Mouse (Mus musculus) forebrain, embryonic 15.5 days (tissue): ENCODE data around the gene Mlxipl. TPM values are rescaled to one million over a fixed set of nuclear protein-coding genes. Genes with fewer than 3 reads are reported as not detected.

Source experiments
- ATAC-seq: fragments of 200-750 bp; cut with Nextera tagmentation; replicated peaks from 2 replicates; pipeline ENCODE4 v1.8.0; 2017; ENCODE audit warnings: mild to moderate bottlenecking, moderate TSS enrichment, moderate library complexity
- H3K27ac ChIP-seq: fragments of 300-500 bp; sonication (generic); replicated peaks from 2 replicates; pipeline ENCODE4 v1.5.1; 2015; ENCODE audit warnings: mild to moderate bottlenecking, inconsistent platforms
- H3K27me3 ChIP-seq: fragments of 300-500 bp; sonication (generic); 2 replicates; pipeline ENCODE4 v1.6.1; 2015; ENCODE audit warnings: inconsistent platforms
- H3K36me3 ChIP-seq: fragments of 300-500 bp; sonication (generic); 2 replicates; pipeline ENCODE4 v1.6.1; 2015; ENCODE audit warnings: mild to moderate bottlenecking, inconsistent platforms
- H3K4me1 ChIP-seq: fragments of 300-500 bp; sonication (generic); 2 replicates; pipeline ENCODE4 v1.6.1; 2015; ENCODE audit warnings: inconsistent platforms
- H3K4me2 ChIP-seq: fragments of 300-500 bp; sonication (generic); replicated peaks from 2 replicates; pipeline ENCODE4 v1.6.1; 2015; ENCODE audit warnings: mild to moderate bottlenecking, inconsistent platforms
- H3K4me3 ChIP-seq: fragments of 300-500 bp; sonication (generic); 2 replicates; pipeline ENCODE4 v1.5.1; 2015; ENCODE audit warnings: mild to moderate bottlenecking, inconsistent platforms
- H3K9ac ChIP-seq: fragments of 300-500 bp; sonication (generic); replicated peaks from 2 replicates; pipeline ENCODE4 v1.6.1; 2015; ENCODE audit warnings: mild to moderate bottlenecking, inconsistent platforms
- H3K9me3 ChIP-seq: fragments of 300-500 bp; sonication (generic); 2 replicates; pipeline ENCODE4 v1.6.1; 2016; ENCODE audit warnings: inconsistent platforms
- WGBS: fragments of 180-500 bp; shearing (Covaris S2); methylation state at CpG from one replicate; pipeline ENCODE4 v1.1.7; 2015; ENCODE audit warnings: mixed read lengths; 5-methylcytosine and 5-hydroxymethylcytosine counted together
- polyA plus RNA-seq: library from polyadenylated mRNA; unstranded; fragments of >200 nt; fragmentation: Nextera tagmentation; extraction: Ambion mirVana; gene quantifications from 2 replicates; pipeline ENCODE4 v1.2.1, GENCODE M21; 2015

The Mlxipl gene
- polyA plus RNA-seq, 1 experiment from 2014 or later: 1.4 TPM

GRCm38 (mm10) chr5:135070448-135070847 lies 19.2 kb upstream of the Mlxipl start:
- no peak overlapping the region for H3K27ac ChIP-seq
- H3K4me3 ChIP-seq: no peak overlapping the region
- no peak overlapping the region for H3K9ac ChIP-seq
- H3K36me3 ChIP-seq: peaks cover 28% of the 10 kb centered on the region
- H3K4me2 ChIP-seq: no peak overlapping the region
- 94% methylated on average over 3 of the region's 3 CpGs for WGBS
- H3K27me3 ChIP-seq: no peaks in the 10 kb centered on the region
- no peaks in the 10 kb centered on the region for H3K9me3 ChIP-seq
- H3K4me1 ChIP-seq: peaks cover 23% of the 10 kb centered on the region
- ATAC-seq: no peak

DNA sequence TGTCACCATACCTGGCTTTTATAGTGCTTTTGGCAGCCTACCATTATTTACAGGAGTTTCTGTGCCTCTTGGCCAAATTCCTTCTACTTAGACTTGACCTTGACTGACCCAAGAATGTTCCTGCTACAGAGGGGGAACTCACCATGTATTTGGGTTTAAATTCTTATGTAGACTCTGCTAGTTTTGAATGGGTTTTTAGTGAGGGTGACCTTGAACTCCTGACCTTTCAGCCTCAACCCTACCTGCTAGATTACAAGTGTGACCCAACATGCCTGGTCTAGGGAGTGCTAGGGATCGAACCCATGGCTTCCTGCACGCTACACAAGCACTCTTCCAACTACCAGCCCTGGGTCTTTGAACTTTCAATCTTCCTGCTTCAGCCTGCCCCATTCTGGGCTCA lies 17.6 kb upstream of the Mlxipl start:
- Histone ChIP-seq H3K4me2 (no peak overlapping the region), H3K4me1 (peaks cover 23% of the 10 kb centered on the region), H3K27me3 (no peaks in the 10 kb centered on the region), H3K9me3 (no peaks in the 10 kb centered on the region), H3K4me3 (no peak overlapping the region), H3K36me3 (peaks cover 28% of the 10 kb centered on the region), H3K27ac (no peak overlapping the region), H3K9ac (no peak overlapping the region)
- 88% methylated on average over 2 of the region's 2 CpGs for WGBS
- no peak for ATAC-seq

- H3K9ac ChIP-seq: no peak overlapping the region
- WGBS: 70% methylated on average over 6 of the region's 6 CpGs
- no peak overlapping the region for H3K4me3 ChIP-seq
- H3K36me3 ChIP-seq: peaks cover 25% of the 10 kb centered on the region
- no peak for ATAC-seq
- H3K27ac ChIP-seq: no peak overlapping the region
- no peaks in the 10 kb centered on the region for H3K9me3 ChIP-seq
- H3K4me1 ChIP-seq: peaks cover 23% of the 10 kb centered on the region
- no peaks in the 10 kb centered on the region for H3K27me3 ChIP-seq
- no peak overlapping the region for H3K4me2 ChIP-seq
Observed at GRCm38 (mm10) chr5:135072720-135073119, 17.0 kb upstream of the Mlxipl start.

- H3K9ac ChIP-seq: no peak overlapping the region
- 24% methylated on average over 26 of the region's 26 CpGs for WGBS
- H3K4me2 ChIP-seq: no peak overlapping the region
- H3K27me3 ChIP-seq: no peaks in the 10 kb centered on the region
- no peak for ATAC-seq
- peaks cover 19% of the 10 kb centered on the region for H3K36me3 ChIP-seq
- H3K9me3 ChIP-seq: no peaks in the 10 kb centered on the region
- no peak overlapping the region for H3K27ac ChIP-seq
- peaks cover 27% of the 10 kb centered on the region for H3K4me1 ChIP-seq
- no peak overlapping the region for H3K4me3 ChIP-seq
Observed at GRCm38 (mm10) chr5:135073349-135074150, 16.1 kb upstream of the Mlxipl start.

GRCm38 (mm10) chr5:135075655-135076054 lies 14.0 kb upstream of the Mlxipl start:
- Histone ChIP-seq H3K27me3 (no peaks in the 10 kb centered on the region), H3K4me1 (peaks cover 28% of the 10 kb centered on the region), H3K36me3 (peaks cover 19% of the 10 kb centered on the region), H3K4me3 (0 out of 2 replicates have a peak overlapping the region, but pooled peaks have one; percentile 77), H3K9me3 (no peaks in the 10 kb centered on the region), H3K9ac (no peak overlapping the region), H3K4me2 (no peak overlapping the region), H3K27ac (no peak overlapping the region)
- no peak for ATAC-seq
- WGBS: 75% methylated on average over 4 of the region's 4 CpGs

DNA sequence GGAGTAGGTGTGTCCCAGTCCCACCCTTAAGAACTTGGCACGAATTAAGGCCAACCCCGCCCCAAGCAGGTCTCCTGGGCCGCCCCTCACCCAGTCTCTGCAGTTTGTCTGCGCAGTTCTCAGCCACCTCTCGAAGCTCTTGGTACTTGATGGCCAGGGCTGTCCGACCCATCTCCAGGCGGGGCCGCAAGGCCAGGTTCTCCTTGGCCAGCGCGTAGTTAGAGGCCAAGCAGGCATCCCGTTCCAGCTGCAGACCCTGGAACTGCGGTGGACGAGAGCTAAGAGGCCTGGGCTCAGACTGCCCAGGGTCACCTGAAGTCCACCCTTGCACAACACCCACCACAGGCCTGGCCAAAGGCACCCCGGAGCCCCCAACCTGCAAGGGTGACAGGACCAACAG lies 13.3 kb upstream of the Mlxipl start:
- peak overlapping the region; percentile 77 for H3K4me3 ChIP-seq
- no peaks in the 10 kb centered on the region for H3K27me3 ChIP-seq
- peak overlapping the region; percentile 72 for H3K4me2 ChIP-seq
- WGBS: 90% methylated on average over 14 of the region's 14 CpGs
- peaks cover 28% of the 10 kb centered on the region for H3K4me1 ChIP-seq
- ATAC-seq: no peak
- H3K9me3 ChIP-seq: no peaks in the 10 kb centered on the region
- H3K36me3 ChIP-seq: peaks cover 19% of the 10 kb centered on the region
- H3K9ac ChIP-seq: peak overlapping the region; percentile 98; the same call in 1 of the 2 replicates
- H3K27ac ChIP-seq: peak overlapping the region; percentile 97

DNA sequence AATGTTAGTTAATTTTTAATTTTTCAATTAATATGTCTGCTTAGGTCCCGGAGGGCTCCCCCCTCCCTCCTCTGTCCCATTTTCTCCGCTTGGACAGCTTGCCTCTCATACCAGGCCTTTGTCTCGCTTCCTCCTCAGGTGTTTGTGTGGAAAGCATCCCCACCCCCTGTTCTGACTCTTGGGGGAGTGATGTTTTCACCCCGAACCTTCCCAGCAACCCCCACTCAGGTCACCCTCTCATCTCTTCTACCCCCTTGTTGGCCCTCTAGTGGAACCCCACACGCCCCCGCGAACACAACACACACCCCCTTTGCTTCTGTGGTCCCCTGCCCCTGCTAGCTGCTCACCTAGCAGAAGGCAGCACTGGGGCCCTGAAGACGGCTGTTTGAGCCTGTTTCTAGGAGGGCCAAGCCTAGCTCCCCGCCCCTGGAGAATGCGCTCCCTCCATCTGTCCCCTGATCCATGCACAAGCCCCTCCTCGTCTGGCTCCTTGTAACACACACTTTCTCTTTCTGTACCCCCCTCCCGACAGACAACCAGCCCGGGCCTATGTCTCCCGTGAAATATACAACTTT lies 12.7 kb upstream of the Mlxipl start:
- ATAC-seq: peak; percentile 73
- Histone ChIP-seq H3K4me1 (peaks cover 28% of the 10 kb centered on the region), H3K4me3 (peak overlapping the region; percentile 77), H3K9me3 (no peaks in the 10 kb centered on the region), H3K36me3 (peaks cover 14% of the 10 kb centered on the region), H3K27ac (peak overlapping the region; percentile 97), H3K27me3 (no peaks in the 10 kb centered on the region), H3K9ac (peak overlapping the region; percentile 98), H3K4me2 (peak overlapping the region; percentile 72)
- WGBS: 8% methylated on average over 14 of the region's 14 CpGs

GRCm38 (mm10) chr5:135077564-135078481 lies 11.9 kb upstream of the Mlxipl start, which contains the start of gene Vps37d:
Gene Vps37d (minus strand): TSS chr5:135078266.
- H3K4me2 ChIP-seq: peak within 1 kb of the TSS; percentile 72
- ATAC-seq: peak; percentile 83
- H3K27me3 ChIP-seq: no peaks in the 10 kb centered on the region
- peak within 1 kb of the TSS; percentile 97 for H3K27ac ChIP-seq
- H3K4me3 ChIP-seq: peak within 1 kb of the TSS; percentile 77
- H3K4me1 ChIP-seq: peaks cover 28% of the 10 kb centered on the region
- H3K36me3 ChIP-seq: peaks cover 6% of the 10 kb centered on the region; the same call in 1 of the 2 replicates
- no peaks in the 10 kb centered on the region for H3K9me3 ChIP-seq
- under 1% methylated on average over 62 of the region's 83 CpGs for WGBS
- H3K9ac ChIP-seq: peak within 1 kb of the TSS; percentile 98

DNA sequence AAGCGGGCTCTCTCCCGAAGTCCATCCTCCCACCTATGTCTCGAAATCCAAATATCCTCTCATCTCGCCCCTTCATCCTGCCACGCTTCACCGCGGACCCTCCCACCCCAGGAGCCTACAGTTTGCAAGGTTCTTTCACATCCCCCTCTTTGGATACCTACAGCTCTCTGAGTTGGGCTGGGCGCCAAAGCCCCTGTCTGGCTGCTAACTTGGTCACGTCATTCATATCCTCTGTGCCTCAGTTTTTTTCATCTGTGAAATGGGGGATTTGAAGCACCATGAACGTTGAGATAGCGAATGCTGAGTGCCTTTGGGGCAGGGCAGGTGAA lies 11.2 kb upstream of the Mlxipl start:
- WGBS: 1% methylated on average over 11 of the region's 11 CpGs
- H3K27ac ChIP-seq: peak overlapping the region; percentile 97

GRCm38 (mm10) chr5:135079578-135079977 lies 10.1 kb upstream of the Mlxipl start:
- WGBS: 100% methylated on average over 2 of the region's 2 CpGs

More for the DNA sequence above, 11.2 kb upstream of the Mlxipl start:
- H3K9me3 ChIP-seq: no peaks in the 10 kb centered on the region
- peaks cover 2% of the 10 kb centered on the region; the same call in 1 of the 2 replicates for H3K36me3 ChIP-seq
- no peak for ATAC-seq
- H3K27me3 ChIP-seq: no peaks in the 10 kb centered on the region
- H3K9ac ChIP-seq: peak overlapping the region; percentile 98
- peaks cover 25% of the 10 kb centered on the region for H3K4me1 ChIP-seq
- peak overlapping the region; percentile 72 for H3K4me2 ChIP-seq
- H3K4me3 ChIP-seq: peak overlapping the region; percentile 77

GRCm38 (mm10) chr5:135080539-135080938 lies 9.2 kb upstream of the Mlxipl start:
- H3K27me3 ChIP-seq: no peaks in the 10 kb centered on the region
- 90% methylated on average over 5 of the region's 5 CpGs for WGBS
- no peak overlapping the region for H3K27ac ChIP-seq
- H3K36me3 ChIP-seq: no peaks in the 10 kb centered on the region
- H3K4me3 ChIP-seq: no peak overlapping the region
- no peaks in the 10 kb centered on the region for H3K9me3 ChIP-seq
- H3K4me1 ChIP-seq: peaks cover 16% of the 10 kb centered on the region
- no peak overlapping the region for H3K9ac ChIP-seq
- no peak for ATAC-seq
- no peak overlapping the region for H3K4me2 ChIP-seq

More at GRCm38 (mm10) chr5:135079578-135079977, 10.1 kb upstream of the Mlxipl start:
- Histone ChIP-seq H3K9ac (no peak overlapping the region), H3K36me3 (no peaks in the 10 kb centered on the region; the same call in 1 of the 2 replicates), H3K4me1 (peaks cover 16% of the 10 kb centered on the region), H3K27ac (no peak overlapping the region), H3K27me3 (no peaks in the 10 kb centered on the region), H3K9me3 (no peaks in the 10 kb centered on the region), H3K4me2 (no peak overlapping the region), H3K4me3 (no peak overlapping the region)
- ATAC-seq: no peak

DNA sequence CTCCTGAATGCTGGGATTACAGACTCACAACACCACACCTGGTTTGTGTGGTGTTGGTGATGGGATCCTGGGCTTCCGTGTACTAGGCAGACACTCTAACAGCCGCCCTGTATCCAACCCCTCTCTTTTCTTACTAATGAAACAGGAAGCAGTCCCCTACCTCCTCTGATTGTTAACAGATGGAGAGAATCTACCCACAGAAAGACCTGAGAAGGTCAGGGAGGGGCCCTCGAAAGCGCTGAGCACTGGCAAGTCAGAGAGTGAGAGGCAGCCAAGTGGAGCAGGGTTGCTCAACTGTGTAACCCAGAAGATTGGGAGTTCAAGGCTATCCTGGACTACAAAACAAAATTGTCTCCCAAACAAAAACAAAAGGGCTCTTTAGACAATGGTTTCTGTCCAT lies 2.8 kb upstream of the Mlxipl start:
- Histone ChIP-seq H3K9ac (no peak overlapping the region), H3K27ac (no peak overlapping the region), H3K36me3 (no peaks in the 10 kb centered on the region), H3K9me3 (no peaks in the 10 kb centered on the region), H3K4me1 (no peaks in the 10 kb centered on the region), H3K4me2 (no peak overlapping the region), H3K4me3 (no peak overlapping the region), H3K27me3 (peaks cover 32% of the 10 kb centered on the region)
- 67% methylated on average over 4 of the region's 4 CpGs for WGBS
- ATAC-seq: no peak
